Mouse (Mus musculus): Measurements from ENCODE around the gene Vmn2r24.
"Not testable (repeated sequence)": the region's sequence is repeated elsewhere in the genome, so short reads cannot be mapped to it uniquely, and the experiment has no call there.

Gene Vmn2r24

GRCm38 (mm10) chr6:123778579-123778978 lies at the start of gene Vmn2r24:
Gene Vmn2r24 (plus strand): TSS chr6:123778879.
- no peak for TF ChIP-seq GATA4 (IDR thresholded peaks at IDR 0.05; ENCODE audit: insufficient replicate concordance, low read length)

- TF ChIP-seq GATA4 (IDR thresholded peaks at IDR 0.05; ENCODE audit: insufficient replicate concordance, low read length), result no peak
Measured at GRCm38 (mm10) chr6:123770031-123770430, 8.6 kb upstream of the Vmn2r24 start.

GRCm38 (mm10) chr6:123784857-123785256 lies 6.2 kb downstream of the Vmn2r24 start:
- TF ChIP-seq GATA4 (IDR thresholded peaks at IDR 0.05; ENCODE audit: insufficient replicate concordance, low read length), result no peak

- TF ChIP-seq GATA4 (IDR thresholded peaks at IDR 0.05; ENCODE audit: insufficient replicate concordance, low read length), result no peak
Measured at GRCm38 (mm10) chr6:123793746-123794145, 15.1 kb downstream of the Vmn2r24 start.

- TF ChIP-seq GATA4 (IDR thresholded peaks at IDR 0.05; ENCODE audit: insufficient replicate concordance, low read length), result no peak
Measured at GRCm38 (mm10) chr6:123819951-123820350, 41.3 kb downstream of the Vmn2r24 start.

GRCm38 (mm10) chr6:123853363-123853762 lies 74.7 kb downstream of the Vmn2r24 start, which contains the start of gene Vmn2r25:
Gene Vmn2r25 (minus strand): TSS chr6:123853463.
- TF ChIP-seq GATA4 (IDR thresholded peaks at IDR 0.05; ENCODE audit: insufficient replicate concordance, low read length), result not testable (repeated sequence)

Data from liver, adult (tissue).